Mouse (Mus musculus) midbrain, embryonic 16.5 days (tissue): ENCODE measurements around the gene Hdac9. TPM values are rescaled to one million over a fixed set of nuclear protein-coding genes. Genes with fewer than 3 reads are reported as not detected.

Source experiments
- ATAC-seq: fragments of 200-750 bp; cut with Nextera tagmentation; 2 replicates; pipeline ENCODE4 v1.8.0; 2017; ENCODE audit warnings: moderate TSS enrichment
- H3K27ac ChIP-seq: fragments of 300-500 bp; sonication (generic); 2 replicates; pipeline ENCODE4 v1.5.1; 2014; ENCODE audit warnings: mild to moderate bottlenecking, low read length, mixed read lengths
- H3K27me3 ChIP-seq: fragments of 300-500 bp; sonication (generic); 2 replicates; pipeline ENCODE4 v1.6.1; 2014; ENCODE audit warnings: low read depth, low read length, mixed read lengths; ENCODE audit not compliant: control insufficient read depth, insufficient read depth
- H3K36me3 ChIP-seq: fragments of 300-500 bp; sonication (generic); 2 replicates; pipeline ENCODE4 v1.6.1; 2014; ENCODE audit warnings: mild to moderate bottlenecking, low read length, moderate library complexity, mixed read lengths; ENCODE audit not compliant: control insufficient read depth, insufficient read depth
- H3K4me1 ChIP-seq: fragments of 300-500 bp; sonication (generic); 2 replicates; pipeline ENCODE4 v1.6.1; 2014; ENCODE audit warnings: mild to moderate bottlenecking, low read length, mixed read lengths; ENCODE audit not compliant: control insufficient read depth, insufficient read depth
- H3K4me2 ChIP-seq: fragments of 300-500 bp; sonication (generic); 2 replicates; pipeline ENCODE4 v1.6.1; 2014; ENCODE audit warnings: mild to moderate bottlenecking, low read length, mixed read lengths
- H3K4me3 ChIP-seq: fragments of 300-500 bp; sonication (generic); 2 replicates; pipeline ENCODE4 v1.5.1; 2014; ENCODE audit warnings: low read depth, mild to moderate bottlenecking, low read length, moderate library complexity, mixed read lengths
- H3K9ac ChIP-seq: fragments of 300-500 bp; sonication (generic); 2 replicates; pipeline ENCODE4 v1.6.1; 2014; ENCODE audit warnings: low read depth, low read length, mixed read lengths
- H3K9me3 ChIP-seq: fragments of 300-500 bp; sonication (generic); replicated peaks from 2 replicates; pipeline ENCODE4 v1.6.1; 2014; ENCODE audit warnings: mild to moderate bottlenecking, low read length, mixed read lengths; ENCODE audit not compliant: control insufficient read depth, poor library complexity, severe bottlenecking
- WGBS: fragments of 180-500 bp; shearing (Covaris S2); extraction: QIAGEN DNeasy Blood & Tissue Kit; methylation state at CpG from one replicate; pipeline ENCODE4 v1.1.7; 2014; 5-methylcytosine and 5-hydroxymethylcytosine counted together
- polyA plus RNA-seq: library from polyadenylated mRNA; unstranded; fragments of >200 nt; fragmentation: Nextera tagmentation; extraction: Ambion mirVana; gene quantifications from 2 replicates; pipeline ENCODE4 v1.2.1, GENCODE M21; 2015

Gene Hdac9
- polyA plus RNA-seq, 1 experiment from 2014 or later, result 12.6 TPM

- H3K27ac ChIP-seq, result no peak overlapping the region
- no peaks in the 10 kb centered on the region for H3K4me1 ChIP-seq
- H3K4me3 ChIP-seq, result no peak overlapping the region
- H3K27me3 ChIP-seq, result no peaks in the 10 kb centered on the region
- H3K36me3 ChIP-seq, result no peaks in the 10 kb centered on the region
- WGBS, result 5% methylated on average over 3 of the region's 3 CpGs
- H3K9ac ChIP-seq, result no peak overlapping the region
- no peaks in the 10 kb centered on the region for H3K9me3 ChIP-seq
- H3K4me2 ChIP-seq, result no peak overlapping the region
- peak; percentile 75; the same call in 1 of the 2 replicates for ATAC-seq
These were observed 252.1 kb downstream of the Hdac9 start for GRCm38 (mm10) chr12:34664758-34665157.

- Histone ChIP-seq H3K27ac (no peak overlapping the region), H3K4me1 (no peaks in the 10 kb centered on the region), H3K4me3 (no peak overlapping the region), H3K4me2 (no peak overlapping the region), H3K9me3 (no peaks in the 10 kb centered on the region), H3K9ac (no peak overlapping the region), H3K36me3 (no peaks in the 10 kb centered on the region), H3K27me3 (no peaks in the 10 kb centered on the region)
- ATAC-seq, result peak; percentile 62; the same call in 1 of the 2 replicates
These were observed 255.5 kb downstream of the Hdac9 start for GRCm38 (mm10) chr12:34661378-34661777.

GRCm38 (mm10) chr12:34660027-34660426 lies 256.9 kb downstream of the Hdac9 start:
- no peaks in the 10 kb centered on the region for H3K9me3 ChIP-seq
- H3K27me3 ChIP-seq, result no peaks in the 10 kb centered on the region
- no peak overlapping the region for H3K4me2 ChIP-seq
- no peak overlapping the region for H3K4me3 ChIP-seq
- H3K36me3 ChIP-seq, result no peaks in the 10 kb centered on the region
- H3K9ac ChIP-seq, result no peak overlapping the region
- ATAC-seq, result no peak
- no peaks in the 10 kb centered on the region for H3K4me1 ChIP-seq
- no peak overlapping the region for H3K27ac ChIP-seq
- 26% methylated on average over 5 of the region's 5 CpGs for WGBS

DNA sequence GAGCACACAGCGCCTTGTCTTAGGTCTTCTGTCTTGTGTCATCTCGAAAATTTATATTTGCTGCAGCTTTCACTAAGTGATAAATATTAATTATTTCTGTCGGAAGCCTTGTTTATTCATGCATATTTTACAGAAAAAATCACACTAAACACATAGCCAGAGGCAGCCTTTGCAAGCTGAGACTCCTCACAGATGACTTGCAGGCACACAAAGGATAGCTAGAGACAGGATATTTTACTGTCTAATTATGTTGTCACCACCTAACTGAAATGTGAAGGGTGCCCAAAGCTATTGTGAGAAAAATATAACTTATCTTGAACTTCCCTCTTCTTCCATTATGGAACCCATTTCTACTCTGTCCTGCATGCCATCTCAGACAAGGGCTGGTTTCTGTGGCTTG lies 258.3 kb downstream of the Hdac9 start:
- Histone ChIP-seq H3K4me2 (0 out of 2 replicates have a peak overlapping the region, but pooled peaks have one; percentile 3), H3K27me3 (no peaks in the 10 kb centered on the region), H3K4me1 (no peaks in the 10 kb centered on the region), H3K9ac (no peak overlapping the region), H3K4me3 (no peak overlapping the region), H3K36me3 (no peaks in the 10 kb centered on the region), H3K9me3 (no peaks in the 10 kb centered on the region), H3K27ac (no peak overlapping the region)
- ATAC-seq, result peak; percentile 46; the same call in 1 of the 2 replicates
- 62% methylated on average over 3 of the region's 3 CpGs for WGBS

- 35% methylated on average over 6 of the region's 6 CpGs for WGBS
- H3K9me3 ChIP-seq, result no peaks in the 10 kb centered on the region
- H3K9ac ChIP-seq, result peak overlapping the region; percentile 27; the same call in 1 of the 2 replicates
- H3K36me3 ChIP-seq, result no peaks in the 10 kb centered on the region
- no peaks in the 10 kb centered on the region for H3K4me1 ChIP-seq
- H3K4me2 ChIP-seq, result peak overlapping the region; percentile 49
- H3K27me3 ChIP-seq, result no peaks in the 10 kb centered on the region
- peak; percentile 88 for ATAC-seq
- H3K4me3 ChIP-seq, result peak overlapping the region; percentile 17; the same call in 1 of the 2 replicates
- no peak overlapping the region for H3K27ac ChIP-seq
These were observed 258.8 kb downstream of the Hdac9 start for GRCm38 (mm10) chr12:34658119-34658518.

DNA sequence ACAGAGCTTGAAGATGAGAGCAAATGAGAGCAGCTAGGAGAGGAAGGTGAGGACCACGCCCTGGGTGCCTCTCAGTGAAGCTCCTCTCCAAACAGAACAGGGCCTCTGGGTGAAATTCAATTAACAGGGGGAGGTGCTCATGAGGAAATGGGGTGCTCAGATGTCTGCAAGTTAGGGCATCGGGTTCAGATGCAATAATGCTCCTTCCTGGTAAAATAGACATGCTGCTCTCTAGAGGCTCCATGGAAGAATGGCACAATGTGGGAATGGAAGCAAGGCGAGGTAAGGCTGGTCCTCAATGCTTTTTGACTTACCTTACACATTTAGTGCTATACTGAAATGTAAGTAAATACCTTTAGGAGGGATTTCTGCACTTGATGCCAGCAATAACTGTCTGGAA lies 263.3 kb downstream of the Hdac9 start:
- WGBS, result 39% methylated on average over 3 of the region's 3 CpGs
- H3K27me3 ChIP-seq, result no peaks in the 10 kb centered on the region
- no peaks in the 10 kb centered on the region for H3K4me1 ChIP-seq
- no peak overlapping the region for H3K4me2 ChIP-seq
- H3K36me3 ChIP-seq, result no peaks in the 10 kb centered on the region
- ATAC-seq, result 0 out of 2 replicates have a peak, but pooled peaks have one; percentile 16
- H3K9ac ChIP-seq, result no peak overlapping the region
- H3K4me3 ChIP-seq, result no peak overlapping the region
- H3K27ac ChIP-seq, result no peak overlapping the region
- no peaks in the 10 kb centered on the region for H3K9me3 ChIP-seq

- Histone ChIP-seq H3K9me3 (no peaks in the 10 kb centered on the region), H3K27me3 (no peaks in the 10 kb centered on the region), H3K4me1 (no peaks in the 10 kb centered on the region), H3K4me3 (no peak overlapping the region), H3K36me3 (no peaks in the 10 kb centered on the region), H3K27ac (no peak overlapping the region), H3K9ac (no peak overlapping the region), H3K4me2 (no peak overlapping the region)
- ATAC-seq, result no peak
- 82% methylated on average over 3 of the region's 3 CpGs for WGBS
These were observed 268.1 kb downstream of the Hdac9 start for GRCm38 (mm10) chr12:34648753-34649152.

GRCm38 (mm10) chr12:34641705-34642259 lies 275.1 kb downstream of the Hdac9 start:
- Histone ChIP-seq H3K4me1 (no peaks in the 10 kb centered on the region), H3K27ac (no peak overlapping the region), H3K4me2 (no peak overlapping the region), H3K9me3 (no peaks in the 10 kb centered on the region), H3K9ac (no peak overlapping the region), H3K36me3 (no peaks in the 10 kb centered on the region), H3K27me3 (no peaks in the 10 kb centered on the region), H3K4me3 (no peak overlapping the region)
- peak; percentile 67 for ATAC-seq
- 39% methylated on average over 4 of the region's 4 CpGs for WGBS

DNA sequence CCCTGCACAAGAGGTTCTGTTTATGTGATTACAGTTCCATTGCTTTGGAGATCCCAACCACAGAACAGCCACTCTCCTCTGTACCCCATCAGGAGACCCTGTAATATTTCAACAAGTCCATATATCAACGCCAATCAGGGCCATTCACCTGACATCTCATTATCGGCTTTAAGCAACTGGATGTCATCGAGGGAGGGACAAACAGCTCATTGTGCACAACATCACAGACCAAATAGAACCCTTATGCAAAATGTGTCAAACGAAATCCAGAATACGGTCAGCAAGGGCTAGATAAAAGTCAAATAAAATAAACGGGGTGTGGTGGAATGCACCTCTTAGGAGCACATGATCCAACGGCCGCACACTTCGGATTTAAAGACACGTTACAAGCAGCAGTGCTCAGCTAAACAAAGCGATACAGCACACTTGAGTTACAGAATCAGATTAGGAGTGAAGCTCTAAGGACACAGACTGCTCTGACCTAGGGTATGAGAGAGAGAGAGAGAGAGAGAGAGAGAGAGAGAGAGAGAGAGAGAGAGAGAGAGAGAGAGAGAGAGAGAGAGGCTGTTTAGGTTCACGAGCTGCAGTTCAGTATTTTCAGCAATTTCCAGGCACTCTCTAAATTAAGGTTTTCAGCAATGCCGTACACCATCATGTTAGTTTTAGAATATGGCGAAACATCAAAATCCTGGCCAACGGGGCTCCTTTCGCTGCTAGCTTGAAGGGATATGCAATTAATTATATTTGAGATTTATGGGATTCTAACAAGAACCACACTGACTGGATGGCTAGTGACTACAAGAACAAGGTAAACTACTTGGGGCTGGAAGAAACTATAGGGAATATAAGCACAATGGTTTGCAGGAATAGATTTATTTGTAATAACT lies 279.4 kb downstream of the Hdac9 start:
- Histone ChIP-seq H3K9ac (no peak overlapping the region), H3K4me3 (no peak overlapping the region), H3K36me3 (no peaks in the 10 kb centered on the region), H3K4me1 (no peaks in the 10 kb centered on the region), H3K9me3 (no peaks in the 10 kb centered on the region), H3K27me3 (no peaks in the 10 kb centered on the region), H3K27ac (no peak overlapping the region), H3K4me2 (no peak overlapping the region)
- WGBS, result 73% methylated on average over 16 of the region's 16 CpGs
- ATAC-seq, result 0 out of 2 replicates have a peak, but pooled peaks have one; percentile 48
